Mouse (Mus musculus) c-Kit-positive CD71-negative TER-119-negative erythroid progenitor cells, embryonic 14.5 days (primary cell): ENCODE data around the gene Hint2.

Experiments
- DNase-seq: peaks from one replicate; pipeline ENCODE4 v3.0.0-alpha.2; 2013; ENCODE audit warnings: low read depth

Gene Hint2

DNA sequence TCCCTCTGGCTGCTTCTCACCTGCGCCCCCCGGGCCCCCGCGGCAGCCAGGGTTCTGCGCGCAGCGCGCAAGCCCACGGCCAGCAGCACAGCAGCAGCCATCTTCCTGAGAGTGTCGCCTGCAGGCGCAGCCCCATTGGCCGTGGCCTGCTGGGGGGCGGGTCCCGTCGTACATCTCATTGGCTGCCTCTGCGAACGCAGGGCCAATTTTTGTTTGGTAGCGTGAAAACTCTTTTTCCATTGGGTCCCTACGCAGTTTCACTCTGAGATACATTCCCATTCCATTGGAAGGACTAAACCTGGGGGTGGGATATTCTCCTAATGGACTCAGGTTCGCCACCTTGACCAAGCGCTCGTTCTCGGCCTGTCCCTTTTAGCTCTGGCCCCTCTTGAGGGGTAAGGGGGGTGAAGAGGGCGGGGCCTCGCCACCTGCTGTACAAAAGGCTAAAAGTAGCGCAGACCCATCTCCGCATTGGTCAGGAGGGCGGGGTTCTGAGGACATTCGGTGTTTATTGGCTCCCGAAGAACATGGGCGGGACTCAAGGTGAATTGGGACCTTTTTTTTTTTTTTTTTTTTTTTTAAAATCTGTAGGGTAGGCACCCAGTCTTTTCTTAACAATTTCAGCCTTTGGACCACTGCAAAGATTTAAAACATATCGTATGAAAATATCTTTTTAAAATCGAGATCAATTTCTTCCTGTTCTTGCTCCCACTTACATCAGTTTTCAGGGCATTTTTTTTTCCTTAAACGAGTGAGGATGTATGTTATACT, at the start of gene Hint2:
Gene Hint2, minus strand, starts transcription at position 128 of the 771 bp plus-strand sequence.
- peak; percentile 87 for DNase-seq

DNA sequence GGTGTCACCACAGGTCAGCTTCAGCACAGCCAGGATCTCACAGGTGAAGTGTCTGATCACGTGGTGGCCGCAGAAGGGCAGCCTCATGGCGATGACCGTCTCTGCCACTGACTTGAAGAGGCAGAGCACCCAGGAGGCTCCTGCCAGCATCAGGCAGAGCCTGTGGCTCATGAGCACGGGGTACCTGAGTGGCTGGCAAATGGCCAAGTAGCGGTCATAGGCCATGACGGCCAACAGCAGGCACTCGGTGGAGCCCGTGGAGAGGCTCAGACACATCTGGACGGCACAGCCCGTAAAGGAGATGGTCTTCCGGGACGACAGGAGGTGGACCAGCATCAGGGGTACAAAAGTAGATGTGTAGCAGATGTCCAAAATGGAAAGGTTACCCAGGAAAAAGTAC, 49.7 kb upstream of the Hint2 start:
- DNase-seq, result no peak

DNA sequence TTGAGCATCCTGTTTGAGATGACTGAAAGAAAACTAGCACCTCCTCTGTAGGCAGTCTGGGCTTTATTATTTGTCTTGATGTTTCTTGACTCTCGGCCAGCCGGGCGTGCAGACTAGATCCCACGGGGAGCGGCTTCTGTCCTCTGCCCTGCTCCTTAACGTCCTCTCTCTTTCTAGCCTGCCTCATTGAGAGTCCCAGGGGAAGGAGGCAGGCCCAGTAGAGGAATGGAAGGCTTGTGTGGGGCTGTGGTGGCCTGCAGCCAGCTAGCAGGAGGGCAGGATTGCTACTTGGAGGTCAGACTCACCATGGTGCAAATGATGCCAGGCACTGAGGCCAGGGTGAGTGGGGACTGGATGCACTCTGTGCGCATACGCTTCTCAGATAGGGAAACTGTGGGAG, 47.6 kb upstream of the Hint2 start:
- no peak for DNase-seq

DNA sequence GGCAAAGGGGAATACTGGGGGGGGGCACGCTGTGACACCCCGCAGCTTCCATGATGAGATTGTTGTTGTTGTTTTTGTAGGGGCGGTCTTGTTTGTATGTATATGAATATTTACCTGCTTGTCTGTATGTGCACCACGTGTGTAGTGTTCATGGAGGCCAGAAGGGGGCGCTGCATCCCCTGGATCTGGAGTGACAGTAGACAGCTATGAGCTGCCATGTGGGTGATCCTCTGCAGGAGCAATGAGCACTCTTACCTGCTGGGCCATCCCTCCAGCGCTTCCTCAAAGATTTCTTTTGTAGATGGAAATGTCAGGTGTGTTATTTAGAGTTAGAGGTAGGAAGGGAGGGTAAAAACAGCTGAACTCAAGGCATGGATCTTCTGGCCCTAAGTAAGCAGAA, 47.2 kb upstream of the Hint2 start:
- no peak for DNase-seq

DNA sequence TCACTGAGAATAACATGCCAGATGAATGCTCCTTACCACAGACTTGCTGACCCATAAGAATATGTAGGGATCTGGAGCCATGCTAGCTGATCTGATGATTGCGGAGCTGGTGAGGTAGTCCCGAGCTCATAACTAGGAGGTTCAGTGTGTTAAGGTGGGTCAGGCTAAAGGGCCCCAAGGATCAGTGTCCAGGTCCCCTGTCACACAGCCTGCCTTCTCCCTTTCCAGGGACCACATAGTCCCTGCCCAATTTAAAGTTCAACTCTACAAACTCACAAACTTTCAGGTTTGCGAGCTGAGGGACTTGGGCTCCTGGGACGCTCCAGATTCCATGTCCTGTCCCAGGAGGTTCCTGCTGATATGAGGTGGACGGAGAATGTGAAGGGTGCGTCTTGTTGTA, 44.4 kb upstream of the Hint2 start, which contains the start of gene Olfr70:
Gene Olfr70, minus strand, starts transcription at position 101 of the 400 bp plus-strand sequence.
- DNase-seq, result no peak

DNA sequence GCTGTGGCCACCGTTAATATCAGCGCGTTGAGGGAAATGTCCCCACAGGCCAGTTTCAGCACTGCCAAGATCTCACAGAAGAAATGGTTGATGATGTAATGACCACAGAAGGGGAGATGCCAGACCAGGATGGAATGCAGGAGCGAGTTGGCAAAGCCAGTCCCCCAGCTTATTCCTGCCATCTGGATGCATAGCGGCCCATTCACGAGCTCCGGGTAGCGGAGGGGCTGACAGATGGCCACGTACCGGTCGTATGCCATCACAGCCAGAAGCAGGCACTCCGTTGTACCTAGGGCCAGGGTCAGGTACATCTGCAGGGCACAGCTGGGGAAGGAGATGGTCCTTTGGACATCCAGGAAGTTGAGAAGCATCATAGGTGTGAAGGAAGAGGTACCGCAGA, 40.3 kb upstream of the Hint2 start:
- DNase-seq, result no peak

DNA sequence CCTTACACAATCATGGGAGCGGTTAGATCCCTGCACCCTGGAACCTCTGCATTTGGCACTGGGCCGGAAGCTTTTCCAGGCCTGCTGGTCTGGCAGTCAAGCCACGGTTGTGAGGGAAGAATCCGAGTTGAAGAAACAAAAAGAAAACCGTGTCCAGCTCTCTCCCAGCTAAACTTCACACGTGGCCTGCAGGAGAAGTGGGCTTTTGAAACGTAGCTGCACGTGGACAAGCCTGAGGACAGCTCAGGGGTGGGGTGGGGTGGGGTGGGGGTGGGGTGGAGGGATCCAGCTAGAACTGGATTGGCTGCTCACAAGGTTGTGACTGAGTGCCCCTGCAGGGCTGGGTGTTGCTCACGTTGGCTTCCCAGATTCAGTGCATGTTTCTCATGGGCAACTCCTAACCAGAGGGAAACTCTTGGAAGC, 39.0 kb upstream of the Hint2 start:
- DNase-seq, result no peak

DNA sequence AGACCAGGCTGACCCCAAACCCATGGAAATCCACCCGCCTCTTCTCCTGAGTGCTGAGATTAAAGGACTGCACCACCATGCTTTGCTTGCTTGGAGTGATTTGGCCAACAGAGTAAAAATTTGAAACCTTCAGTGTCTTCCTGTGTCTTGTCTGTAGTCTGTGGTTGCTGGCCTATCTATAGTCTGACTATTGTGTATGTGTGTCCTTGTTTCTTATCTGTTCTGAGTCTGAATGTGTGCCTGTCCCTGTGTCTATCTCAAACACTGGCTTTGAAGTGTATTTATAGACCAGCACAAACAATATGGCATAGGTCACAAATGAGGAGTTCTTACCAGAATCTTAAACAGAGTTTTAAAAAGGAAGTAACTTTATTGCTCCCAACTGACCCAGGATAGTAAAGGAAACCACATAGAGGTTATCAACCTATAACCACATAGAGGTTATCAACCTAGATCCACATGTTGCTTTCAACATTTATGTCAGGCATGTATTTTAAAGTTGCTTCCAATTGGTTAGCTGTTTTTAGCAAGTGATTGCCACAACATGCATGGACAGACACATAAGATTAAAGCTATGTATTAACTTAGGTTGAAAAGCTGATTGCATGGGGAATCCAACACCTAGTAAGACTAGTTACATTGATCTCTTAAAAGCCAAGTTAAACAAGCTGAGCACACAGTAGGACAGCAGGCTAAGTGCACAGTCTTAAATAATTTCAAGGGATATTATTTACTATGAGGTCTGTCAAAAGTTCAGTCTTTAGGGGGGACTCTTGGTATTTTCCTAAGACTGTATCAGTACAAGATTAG, 38.4 kb upstream of the Hint2 start:
- DNase-seq, result no peak

DNA sequence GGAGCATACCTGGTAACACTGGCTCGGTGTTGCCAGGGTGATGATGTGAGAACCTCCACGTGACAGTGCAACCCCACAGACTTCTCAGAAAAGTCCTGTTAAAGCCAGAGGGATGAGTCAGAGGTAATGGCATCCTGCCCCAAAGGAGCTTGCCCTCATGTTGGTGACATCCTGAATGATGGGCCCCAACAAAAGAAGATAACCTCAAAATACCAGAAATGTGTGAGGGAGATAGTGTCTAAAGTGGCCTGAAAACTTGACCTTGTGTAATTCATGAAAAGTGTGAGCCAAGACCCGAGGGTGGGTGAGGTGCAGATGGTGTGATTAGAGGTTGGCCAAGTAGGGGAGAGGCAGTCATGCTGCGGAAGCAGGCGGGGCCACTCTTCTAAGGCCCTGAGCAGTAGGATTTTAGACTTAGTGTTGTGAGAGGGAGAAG, 37.6 kb upstream of the Hint2 start:
- no peak for DNase-seq

DNA sequence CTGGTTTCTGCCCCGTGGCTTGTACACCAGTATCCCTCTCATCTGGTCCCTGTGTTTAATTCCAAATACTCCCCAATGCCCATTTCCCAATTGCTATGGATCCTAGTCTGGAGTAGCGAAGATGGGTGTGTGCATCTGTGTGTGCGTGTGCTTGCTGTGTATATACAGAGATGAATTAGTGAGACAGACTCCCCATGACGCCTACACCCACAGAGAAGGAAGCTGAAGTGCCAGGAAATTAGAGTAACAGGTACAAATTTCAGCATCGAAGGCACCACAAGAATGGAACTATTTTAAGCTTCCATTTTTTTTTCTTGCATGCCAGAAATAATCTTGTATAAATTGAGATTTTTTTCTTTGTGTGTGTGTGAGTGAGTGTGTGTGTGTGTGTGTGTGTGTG, 34.8 kb upstream of the Hint2 start:
- DNase-seq, result no peak

DNA sequence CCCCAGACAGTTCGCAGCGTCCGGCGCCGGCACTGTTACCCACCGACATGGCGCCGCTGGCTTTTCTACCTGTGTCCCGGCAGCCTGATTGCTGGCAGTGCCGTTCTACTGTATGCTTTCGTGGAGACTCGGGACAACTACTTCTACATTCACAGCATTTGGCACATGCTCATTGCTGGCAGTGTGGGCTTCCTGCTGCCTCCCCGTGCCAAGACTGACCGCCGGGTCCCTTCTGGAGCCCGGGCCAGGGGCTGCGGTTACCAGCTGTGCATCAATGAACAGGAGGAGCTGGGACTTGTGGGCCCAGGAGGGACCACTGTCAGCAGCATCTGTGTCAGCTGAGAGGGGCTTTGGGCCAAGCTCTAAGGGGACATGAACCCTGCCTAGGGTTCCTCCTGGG, 33.8 kb upstream of the Hint2 start:
- no peak for DNase-seq

DNA sequence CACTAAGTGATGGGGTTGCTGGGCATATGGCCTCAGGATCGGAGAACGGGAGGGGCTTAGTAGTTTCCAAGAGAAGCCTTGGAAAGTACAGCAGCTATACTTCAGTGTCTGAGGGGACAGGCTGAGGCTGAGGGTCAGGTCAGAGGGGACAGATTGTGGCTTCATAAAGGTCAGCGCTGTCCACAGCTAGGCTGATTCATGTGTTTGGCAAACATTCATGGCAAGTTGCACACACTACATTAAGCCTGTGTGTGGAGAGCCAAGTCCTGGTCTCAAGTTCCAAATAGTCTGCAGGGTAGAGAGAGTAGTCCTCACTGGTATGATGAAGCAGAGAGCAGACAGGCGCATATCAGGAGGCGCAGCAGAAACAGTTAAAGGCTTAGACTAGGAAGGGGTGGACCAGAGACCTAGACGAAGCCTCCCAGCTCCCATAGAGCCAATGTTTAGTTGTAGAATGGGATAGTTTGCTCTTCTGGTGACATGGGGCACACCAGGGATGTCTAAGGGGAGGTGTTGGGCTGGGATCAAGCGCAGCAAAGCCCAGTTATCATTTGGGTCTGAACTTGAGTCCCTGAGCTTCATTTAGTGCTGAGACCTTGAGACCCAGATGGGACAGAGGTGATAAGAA, 23.3 kb upstream of the Hint2 start:
- no peak for DNase-seq

DNA sequence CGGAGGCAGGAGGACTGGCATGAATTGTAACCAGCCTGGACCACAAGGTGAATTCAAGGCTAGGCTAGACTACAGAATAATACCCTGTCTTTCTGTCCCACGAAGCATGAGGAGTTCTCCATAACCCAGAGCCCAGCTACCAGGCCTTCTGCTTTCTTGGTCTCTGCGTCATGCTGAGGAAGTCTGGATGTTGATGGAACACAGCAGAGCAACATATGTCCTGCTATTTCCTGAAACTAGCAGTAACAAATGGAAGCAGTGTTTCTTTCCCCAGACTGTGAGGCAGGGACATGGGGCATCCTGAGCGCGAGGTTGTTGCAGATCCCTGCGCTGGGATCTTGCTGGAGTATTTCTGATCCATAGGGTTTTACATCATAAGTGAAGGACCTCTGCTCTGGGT, 22.3 kb upstream of the Hint2 start:
- DNase-seq, result no peak

DNA sequence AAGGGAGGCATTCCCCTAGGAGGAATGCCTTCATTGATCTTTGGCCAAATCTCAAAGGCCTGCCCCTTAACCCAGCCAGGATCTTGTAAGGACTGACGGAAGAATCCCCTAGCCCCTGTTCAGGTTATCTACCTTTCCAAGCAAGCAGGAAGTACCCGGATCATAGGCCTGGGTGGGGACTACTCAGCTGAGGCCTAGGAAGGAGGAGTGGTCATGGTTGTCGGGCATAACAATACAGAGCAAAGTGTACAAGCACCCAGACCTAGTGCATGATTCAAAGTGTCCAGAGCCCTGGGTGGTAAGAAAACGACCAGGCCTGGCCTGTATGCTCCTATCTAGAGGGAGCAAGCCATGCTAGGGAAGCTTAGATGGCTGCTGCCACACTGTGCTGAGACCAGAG, 19.3 kb upstream of the Hint2 start:
- DNase-seq, result no peak

DNA sequence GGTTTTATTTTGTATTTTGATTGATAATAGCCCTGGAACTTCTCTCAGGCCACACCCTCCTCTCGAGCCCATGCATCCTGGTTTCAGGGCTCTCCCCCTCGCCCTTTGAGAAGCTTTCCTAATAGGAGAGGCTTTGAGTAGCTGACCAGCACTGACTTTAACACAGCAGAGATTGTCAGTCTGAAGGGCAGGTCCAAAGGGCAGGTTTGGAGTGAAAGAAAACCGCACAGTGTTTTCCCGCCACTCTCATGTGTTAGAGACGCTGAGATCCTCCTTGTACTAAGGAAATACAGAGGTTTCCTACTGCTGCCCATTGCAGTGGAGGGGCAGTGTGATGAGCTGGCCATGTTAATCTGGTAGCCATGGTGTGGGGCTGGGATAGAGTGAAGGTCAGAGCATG, 18.7 kb upstream of the Hint2 start:
- DNase-seq, result no peak

DNA sequence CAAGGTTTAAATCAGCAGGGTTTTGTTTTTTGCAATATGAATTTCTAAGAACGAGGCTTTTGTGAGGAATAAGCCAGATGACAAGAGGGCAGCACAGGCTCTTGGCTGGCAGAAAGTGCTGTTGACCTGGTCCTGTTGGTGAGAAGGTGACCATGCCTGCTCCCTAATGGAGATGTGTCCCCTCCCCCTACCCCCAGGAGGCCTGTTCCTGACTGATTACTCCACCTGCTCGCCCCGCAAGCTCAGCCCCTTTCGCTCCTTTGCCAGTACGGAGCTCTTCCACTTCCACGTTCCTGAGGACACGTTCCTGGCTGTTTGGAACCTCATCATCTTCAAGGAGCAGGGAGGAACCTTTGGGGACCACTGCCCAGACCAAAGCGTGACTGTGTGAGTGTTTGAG, 17.4 kb upstream of the Hint2 start:
- DNase-seq, result no peak

DNA sequence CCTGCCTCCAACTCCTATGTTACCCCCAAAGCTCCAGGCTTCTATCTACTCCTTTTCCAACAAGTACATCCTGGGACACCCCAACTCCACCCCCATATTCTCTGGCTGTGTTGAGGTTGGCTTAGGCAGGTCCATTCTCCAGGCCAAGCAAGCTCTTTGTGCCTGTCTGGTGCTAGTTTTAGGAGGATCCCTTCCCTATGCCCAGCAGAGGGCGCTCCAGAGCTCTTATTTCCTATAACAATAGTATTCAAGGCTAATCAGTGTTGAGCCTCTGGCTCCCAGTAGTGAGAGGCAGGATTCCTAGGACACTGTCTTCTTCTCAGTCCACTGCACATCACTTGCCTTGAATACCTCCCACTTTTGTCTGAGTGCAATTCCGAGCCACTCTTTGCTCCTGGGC, 15.8 kb upstream of the Hint2 start:
- DNase-seq, result peak; percentile 93

DNA sequence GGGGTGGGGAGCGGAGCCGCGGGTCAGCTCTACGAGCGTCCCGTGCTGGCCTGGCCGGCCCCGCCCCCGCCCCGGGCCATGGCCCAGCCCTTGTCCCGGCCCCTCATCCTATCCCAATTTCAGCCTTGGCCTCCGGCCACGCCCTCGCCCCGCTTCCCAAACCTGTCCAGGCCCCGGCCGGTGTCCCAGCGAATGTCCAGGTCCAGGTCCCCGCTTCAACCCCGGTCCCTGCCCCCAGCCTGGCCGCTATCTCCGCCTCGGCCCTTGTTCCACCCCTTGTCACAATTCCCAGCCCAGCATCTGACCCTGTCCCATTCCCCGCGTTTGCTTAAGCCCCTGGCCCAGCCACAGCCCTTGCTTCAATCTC, 13.1 kb upstream of the Hint2 start:
- DNase-seq, result no peak

DNA sequence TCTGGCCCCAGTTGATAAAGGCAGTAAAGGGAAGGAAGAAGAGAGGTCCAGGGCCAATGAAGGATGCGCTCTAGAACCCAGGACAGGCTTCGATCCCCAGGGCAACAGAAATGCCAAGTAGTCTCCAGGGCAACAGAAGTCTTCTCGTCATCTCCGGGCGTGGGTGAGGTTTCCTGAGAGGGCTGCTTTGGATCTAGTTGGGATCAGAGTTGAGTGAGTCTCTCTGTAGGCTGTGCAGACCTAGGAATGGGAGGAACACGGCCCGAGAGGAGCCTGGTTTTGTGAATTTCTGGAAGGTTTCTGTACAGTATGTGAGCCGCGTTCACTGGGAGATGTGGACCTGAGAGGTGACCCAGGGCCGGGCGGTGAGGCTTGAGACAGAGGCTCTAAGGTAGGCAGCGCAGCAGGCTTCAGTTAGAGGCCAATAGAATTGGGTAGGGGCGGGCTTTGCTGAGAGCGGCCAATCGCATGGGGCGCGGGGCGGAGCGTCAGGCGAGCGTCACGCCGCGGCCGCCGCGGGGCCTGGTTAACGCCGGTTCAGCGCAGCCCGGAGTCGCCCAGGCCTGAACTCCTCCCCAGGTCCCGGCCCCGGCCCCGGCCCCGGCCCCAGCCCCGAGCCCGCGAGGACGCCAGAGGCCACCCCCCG, 12.6 kb upstream of the Hint2 start, which contains the start of the genes Tmem8b and Fam221b:
Gene Tmem8b, plus strand, starts transcription at position 190 of the 646 bp plus-strand sequence.
Gene Fam221b, minus strand, starts transcription at position 364 of the 646 bp plus-strand sequence.
- peak; percentile 74 for DNase-seq

DNA sequence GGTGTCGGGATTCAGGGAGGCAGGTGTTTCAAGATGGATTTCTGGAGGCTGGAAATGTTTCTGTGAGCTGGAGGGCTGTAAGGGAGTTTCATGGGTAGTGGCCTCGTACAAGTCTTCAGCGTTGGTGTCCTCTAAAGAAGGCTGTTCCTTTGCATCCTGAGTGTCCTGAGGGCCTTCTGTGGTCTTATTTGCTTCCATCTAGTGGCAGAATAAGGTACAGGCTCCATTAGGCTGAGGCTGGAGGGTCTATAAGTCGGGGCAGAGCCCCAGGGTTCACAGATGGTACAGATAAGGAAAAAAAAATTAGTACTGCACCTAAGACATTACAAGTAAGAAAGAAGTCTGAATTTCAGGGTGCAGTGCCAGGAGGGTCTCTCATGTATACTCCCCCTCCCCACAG, 10.1 kb upstream of the Hint2 start:
- no peak for DNase-seq

DNA sequence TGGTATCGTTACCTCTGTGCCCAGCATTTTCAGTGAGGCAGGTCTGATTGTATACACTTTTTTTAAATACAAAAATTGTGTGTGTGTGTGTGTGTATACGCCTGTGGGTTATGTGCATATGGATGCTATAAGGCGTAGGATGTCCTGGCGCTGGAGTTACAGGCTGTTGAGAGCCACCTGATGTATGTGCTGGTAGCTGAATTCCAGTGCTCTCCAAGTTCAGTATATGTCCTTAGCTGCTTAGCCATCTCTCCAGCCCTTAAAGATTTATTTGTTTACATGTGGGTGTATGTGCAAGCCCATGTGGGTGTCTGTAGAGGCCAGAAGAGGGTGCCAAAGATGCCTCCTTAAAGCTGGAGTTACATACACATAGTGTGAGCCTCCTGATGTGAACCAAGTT, 880 bp upstream of the Hint2 start:
- DNase-seq, result no peak

DNA sequence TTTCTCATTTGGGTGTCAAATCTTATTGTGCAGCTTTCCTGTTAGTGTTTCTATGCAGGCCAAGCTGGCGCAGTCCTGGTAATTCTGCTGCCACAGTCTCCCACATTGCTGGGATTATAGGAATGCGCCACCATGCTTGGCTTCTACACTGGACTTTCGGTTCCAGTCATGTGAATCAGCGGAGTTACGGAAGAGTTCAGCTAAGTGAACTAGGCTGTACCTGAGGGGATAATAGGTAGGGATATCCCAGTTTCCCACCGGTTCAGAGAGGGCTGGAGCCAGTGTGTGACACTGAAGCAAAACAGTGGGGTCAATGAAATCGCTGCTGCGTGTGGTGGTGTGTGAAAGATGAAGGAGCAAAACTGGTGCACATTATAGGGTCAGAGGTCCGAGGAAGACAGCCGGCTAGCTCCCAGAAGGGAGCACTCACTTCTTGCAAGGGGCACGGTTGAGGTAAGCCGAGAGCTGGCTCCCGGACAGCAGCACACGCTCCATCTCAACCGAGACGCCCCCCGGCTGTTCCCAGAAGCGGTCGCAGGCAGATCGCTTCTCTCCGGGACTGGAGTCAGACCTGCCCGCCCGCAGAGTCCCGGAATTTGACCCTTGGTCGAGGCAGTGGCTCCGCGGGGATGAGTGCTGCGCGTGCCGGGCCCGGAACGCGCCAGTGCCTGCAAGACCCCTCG, 469 bp downstream of the Hint2 start:
- no peak for DNase-seq
